Mouse (Mus musculus): Measurements from ENCODE around the gene Gga1. TPM values are rescaled to one million over a fixed set of nuclear protein-coding genes. Genes with fewer than 3 reads are reported as not detected.

The Gga1 gene
- polyA plus RNA-seq, 1 experiment from 2014 or later, result 44.9 TPM

GRCm38 (mm10) chr15:78834233-78835005 lies 42.6 kb upstream of the Gga1 start:
- ATAC-seq (replicated peaks; ENCODE audit: extremely low read depth, insufficient read depth, low FRiP score), result no peak
- WGBS, result 27% methylated on average over 10 of the region's 10 CpGs

DNA sequence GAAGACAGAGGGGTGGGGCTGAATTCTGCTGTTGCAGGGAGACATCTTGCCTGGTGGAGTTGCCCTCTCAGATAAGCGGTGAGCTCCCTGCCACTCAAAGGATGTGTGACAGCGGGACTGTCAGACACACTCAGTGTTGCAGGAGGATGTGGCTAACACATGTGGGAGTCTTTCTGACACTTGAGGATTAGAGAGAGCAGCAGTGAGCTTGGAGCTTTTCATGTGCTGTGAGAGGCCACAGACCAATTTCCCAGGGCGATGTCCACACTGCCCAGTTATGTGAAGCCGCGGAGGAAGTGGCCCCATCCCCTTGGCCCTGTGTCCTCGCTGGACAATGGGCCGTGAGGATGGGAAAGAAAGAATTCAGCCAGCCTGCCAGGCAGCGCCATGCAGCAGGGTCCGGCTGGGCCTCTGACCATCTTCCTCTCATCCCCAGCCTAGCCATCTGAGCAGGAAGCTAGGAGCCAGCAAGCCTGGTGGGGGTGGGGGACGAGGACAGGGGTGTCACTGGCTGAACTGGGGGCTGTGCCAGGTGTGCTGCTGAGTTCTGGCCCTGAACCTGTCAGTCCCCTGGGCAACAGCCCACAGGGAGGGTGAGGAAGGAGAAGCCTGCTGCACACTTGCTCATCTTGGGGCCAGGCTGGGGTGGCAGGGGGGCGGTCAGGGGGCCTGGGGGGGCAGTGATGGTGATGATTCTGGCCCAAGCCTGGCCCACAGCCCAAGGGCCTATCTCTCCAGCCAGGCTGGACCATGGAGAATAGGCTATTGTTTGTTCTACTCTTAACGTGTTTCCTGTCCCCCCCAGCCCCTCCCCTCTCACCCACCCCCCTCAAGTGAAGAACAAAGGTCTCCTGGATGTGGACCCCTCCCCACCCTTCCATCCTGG lies 41.5 kb upstream of the Gga1 start:
- WGBS, result 21% methylated on average over 12 of the region's 12 CpGs
- no peak overlapping the region for H3K4me3 ChIP-seq (ENCODE audit: low read length)
- no peaks in the 10 kb centered on the region for H3K9me3 ChIP-seq (replicated peaks; ENCODE audit: control insufficient read depth, low read length)
- 0 out of 2 replicates have a peak overlapping the region, but pooled peaks have one; percentile 6 for H3K4me2 ChIP-seq (ENCODE audit: low read depth, low read length)
- H3K4me1 ChIP-seq (ENCODE audit: control insufficient read depth, insufficient read depth, low read length), result peaks cover 41% of the 10 kb centered on the region
- no peaks in the 10 kb centered on the region for H3K27me3 ChIP-seq (ENCODE audit: control insufficient read depth, insufficient read depth, low read length)
- no peaks in the 10 kb centered on the region for H3K36me3 ChIP-seq (ENCODE audit: control insufficient read depth, insufficient read depth)
- peak; percentile 37 for ATAC-seq (replicated peaks; ENCODE audit: extremely low read depth, insufficient read depth, low FRiP score)
- H3K27ac ChIP-seq (ENCODE audit: low read length), result peak overlapping the region; percentile 91
- H3K9ac ChIP-seq (ENCODE audit: low read length), result peak overlapping the region; percentile 28

More at GRCm38 (mm10) chr15:78834233-78835005, 42.6 kb upstream of the Gga1 start:
- peaks cover 41% of the 10 kb centered on the region for H3K4me1 ChIP-seq (ENCODE audit: control insufficient read depth, insufficient read depth, low read length)
- H3K9ac ChIP-seq (ENCODE audit: low read length), result peak overlapping the region; percentile 28
- H3K4me3 ChIP-seq (ENCODE audit: low read length), result no peak overlapping the region
- H3K27ac ChIP-seq (ENCODE audit: low read length), result peak overlapping the region; percentile 91
- no peaks in the 10 kb centered on the region for H3K9me3 ChIP-seq (replicated peaks; ENCODE audit: control insufficient read depth, low read length)
- H3K27me3 ChIP-seq (ENCODE audit: control insufficient read depth, insufficient read depth, low read length), result no peaks in the 10 kb centered on the region
- H3K4me2 ChIP-seq (ENCODE audit: low read depth, low read length), result no peak overlapping the region
- no peaks in the 10 kb centered on the region for H3K36me3 ChIP-seq (ENCODE audit: control insufficient read depth, insufficient read depth)

- no peaks in the 10 kb centered on the region for H3K27me3 ChIP-seq (ENCODE audit: control insufficient read depth, insufficient read depth, low read length)
- no peaks in the 10 kb centered on the region for H3K36me3 ChIP-seq (ENCODE audit: control insufficient read depth, insufficient read depth)
- peaks cover 39% of the 10 kb centered on the region for H3K4me1 ChIP-seq (ENCODE audit: control insufficient read depth, insufficient read depth, low read length)
- H3K4me3 ChIP-seq (ENCODE audit: low read length), result no peak overlapping the region
- H3K27ac ChIP-seq (ENCODE audit: low read length), result peak overlapping the region; percentile 91
- ATAC-seq (replicated peaks; ENCODE audit: extremely low read depth, insufficient read depth, low FRiP score), result peak; percentile 52
- 35% methylated on average over 8 of the region's 8 CpGs for WGBS
- H3K9ac ChIP-seq (ENCODE audit: low read length), result 0 out of 2 replicates have a peak overlapping the region, but pooled peaks have one; percentile 10
- H3K4me2 ChIP-seq (ENCODE audit: low read depth, low read length), result no peak overlapping the region
- no peaks in the 10 kb centered on the region for H3K9me3 ChIP-seq (replicated peaks; ENCODE audit: control insufficient read depth, low read length)
These were observed 40.8 kb upstream of the Gga1 start for GRCm38 (mm10) chr15:78836086-78836621.

DNA sequence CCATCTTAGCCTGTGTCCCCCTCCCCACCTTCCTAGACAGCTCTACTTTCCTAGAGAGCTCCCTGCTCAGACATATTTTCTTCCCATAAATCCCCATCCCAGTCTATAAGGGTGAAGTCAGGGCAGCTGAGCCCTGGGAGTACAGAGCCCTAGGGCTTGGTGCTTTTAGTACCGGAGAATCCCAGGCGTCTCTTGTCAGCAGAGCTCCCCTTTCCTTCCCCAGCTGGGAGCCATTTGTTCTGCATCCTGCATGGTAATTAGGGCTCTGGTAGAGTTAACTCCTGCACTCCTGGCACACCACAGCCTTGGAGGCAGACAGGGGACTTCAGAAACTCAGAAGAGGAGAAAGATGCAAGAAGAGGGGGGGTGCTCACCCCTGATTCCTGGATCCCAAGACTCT lies 37.2 kb upstream of the Gga1 start:
- Histone ChIP-seq H3K9ac (ENCODE audit: low read length) (no peak overlapping the region), H3K27me3 (ENCODE audit: control insufficient read depth, insufficient read depth, low read length) (no peaks in the 10 kb centered on the region), H3K36me3 (ENCODE audit: control insufficient read depth, insufficient read depth) (no peaks in the 10 kb centered on the region), H3K9me3 (replicated peaks; ENCODE audit: control insufficient read depth, low read length) (no peaks in the 10 kb centered on the region), H3K27ac (ENCODE audit: low read length) (no peak overlapping the region), H3K4me2 (ENCODE audit: low read depth, low read length) (no peak overlapping the region), H3K4me1 (ENCODE audit: control insufficient read depth, insufficient read depth, low read length) (peaks cover 20% of the 10 kb centered on the region), H3K4me3 (ENCODE audit: low read length) (no peak overlapping the region)
- 19% methylated on average over 2 of the region's 2 CpGs for WGBS
- no peak for ATAC-seq (replicated peaks; ENCODE audit: extremely low read depth, insufficient read depth, low FRiP score)

DNA sequence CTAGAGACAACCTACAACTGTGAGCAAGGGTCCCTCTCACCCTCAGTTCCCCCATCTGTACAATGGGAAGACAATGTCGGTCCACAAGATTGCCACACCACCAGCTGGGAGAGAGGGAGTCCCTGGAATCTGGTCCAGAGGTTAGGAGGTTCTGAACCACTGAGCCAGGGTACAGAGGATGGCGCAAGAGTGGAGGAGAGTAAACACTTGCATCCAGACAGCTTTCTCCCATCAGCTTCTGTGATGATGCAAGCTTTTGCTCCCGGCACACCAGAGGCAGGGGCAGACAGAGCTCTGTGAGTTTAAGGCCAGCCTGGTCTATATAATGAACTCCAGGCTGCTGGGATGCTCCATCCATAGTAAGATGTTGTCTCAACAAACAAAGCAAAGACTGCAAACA lies 36.7 kb upstream of the Gga1 start:
- 66% methylated on average over 3 of the region's 3 CpGs for WGBS
- Histone ChIP-seq H3K4me2 (ENCODE audit: low read depth, low read length) (no peak overlapping the region), H3K27me3 (ENCODE audit: control insufficient read depth, insufficient read depth, low read length) (no peaks in the 10 kb centered on the region), H3K4me3 (ENCODE audit: low read length) (no peak overlapping the region), H3K9me3 (replicated peaks; ENCODE audit: control insufficient read depth, low read length) (no peaks in the 10 kb centered on the region), H3K36me3 (ENCODE audit: control insufficient read depth, insufficient read depth) (no peaks in the 10 kb centered on the region), H3K9ac (ENCODE audit: low read length) (no peak overlapping the region), H3K27ac (ENCODE audit: low read length) (no peak overlapping the region), H3K4me1 (ENCODE audit: control insufficient read depth, insufficient read depth, low read length) (peaks cover 20% of the 10 kb centered on the region)
- no peak for ATAC-seq (replicated peaks; ENCODE audit: extremely low read depth, insufficient read depth, low FRiP score)

DNA sequence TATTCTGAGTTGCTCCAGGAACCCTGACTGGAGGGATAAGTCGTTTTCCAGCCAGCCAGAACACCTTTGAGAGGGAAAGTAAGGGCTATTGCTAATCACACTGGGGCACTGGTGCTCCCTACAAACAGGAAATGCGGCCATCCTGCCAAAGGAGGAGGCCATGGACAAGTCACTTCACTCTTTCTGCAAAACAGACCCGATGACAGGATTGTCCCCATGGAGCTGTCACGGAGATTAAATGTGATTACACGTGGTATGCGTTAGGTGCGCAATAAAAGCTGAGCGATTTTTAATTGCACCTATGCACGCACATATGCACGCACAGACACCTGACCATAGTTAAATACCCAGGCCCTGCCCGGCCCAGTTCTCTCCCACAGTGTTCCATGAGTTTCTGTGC lies 36.2 kb upstream of the Gga1 start:
- Histone ChIP-seq H3K9ac (ENCODE audit: low read length) (no peak overlapping the region), H3K4me1 (ENCODE audit: control insufficient read depth, insufficient read depth, low read length) (peaks cover 20% of the 10 kb centered on the region), H3K9me3 (replicated peaks; ENCODE audit: control insufficient read depth, low read length) (no peaks in the 10 kb centered on the region), H3K36me3 (ENCODE audit: control insufficient read depth, insufficient read depth) (no peaks in the 10 kb centered on the region), H3K27ac (ENCODE audit: low read length) (no peak overlapping the region), H3K4me3 (ENCODE audit: low read length) (no peak overlapping the region), H3K4me2 (ENCODE audit: low read depth, low read length) (no peak overlapping the region), H3K27me3 (ENCODE audit: control insufficient read depth, insufficient read depth, low read length) (no peaks in the 10 kb centered on the region)
- WGBS, result 63% methylated on average over 11 of the region's 11 CpGs
- no peak for ATAC-seq (replicated peaks; ENCODE audit: extremely low read depth, insufficient read depth, low FRiP score)

DNA sequence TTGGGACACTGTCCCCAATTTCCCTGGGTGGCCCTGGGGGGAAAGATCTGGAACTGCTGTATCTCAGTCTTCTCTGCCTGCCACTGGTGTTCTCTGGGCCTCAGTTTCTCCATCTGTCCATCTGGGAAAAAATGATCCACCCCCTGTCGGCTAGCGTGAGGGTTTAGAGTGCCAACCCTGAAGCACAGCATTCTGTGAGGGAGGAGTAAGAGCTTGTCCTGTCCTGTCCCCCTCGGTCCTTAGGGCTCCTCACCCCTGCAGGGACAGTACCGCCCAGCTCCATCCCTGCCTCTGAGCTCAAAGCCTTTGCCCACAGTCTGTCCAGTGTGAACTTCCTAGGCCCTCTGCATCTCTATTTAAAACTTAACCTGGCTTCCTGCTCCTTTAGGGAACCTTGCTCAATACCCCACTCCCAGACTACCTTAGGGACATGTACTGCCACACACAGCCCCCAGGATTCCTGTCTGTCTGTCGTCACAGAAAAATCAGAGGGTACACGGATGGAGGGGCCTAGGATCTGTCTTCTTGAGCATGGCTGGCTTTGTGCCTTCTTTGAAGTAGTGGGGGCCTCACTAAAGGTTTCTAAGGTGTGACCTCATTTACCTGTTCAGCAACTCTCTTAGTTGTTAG lies 35.7 kb upstream of the Gga1 start:
- Histone ChIP-seq H3K4me1 (ENCODE audit: control insufficient read depth, insufficient read depth, low read length) (peaks cover 17% of the 10 kb centered on the region), H3K27ac (ENCODE audit: low read length) (no peak overlapping the region), H3K27me3 (ENCODE audit: control insufficient read depth, insufficient read depth, low read length) (no peaks in the 10 kb centered on the region), H3K9ac (ENCODE audit: low read length) (no peak overlapping the region; the same call in 1 of the 2 replicates), H3K4me3 (ENCODE audit: low read length) (no peak overlapping the region), H3K9me3 (replicated peaks; ENCODE audit: control insufficient read depth, low read length) (no peaks in the 10 kb centered on the region), H3K36me3 (ENCODE audit: control insufficient read depth, insufficient read depth) (no peaks in the 10 kb centered on the region), H3K4me2 (ENCODE audit: low read depth, low read length) (no peak overlapping the region)
- no peak for ATAC-seq (replicated peaks; ENCODE audit: extremely low read depth, insufficient read depth, low FRiP score)
- WGBS, result 67% methylated on average over 6 of the region's 6 CpGs

DNA sequence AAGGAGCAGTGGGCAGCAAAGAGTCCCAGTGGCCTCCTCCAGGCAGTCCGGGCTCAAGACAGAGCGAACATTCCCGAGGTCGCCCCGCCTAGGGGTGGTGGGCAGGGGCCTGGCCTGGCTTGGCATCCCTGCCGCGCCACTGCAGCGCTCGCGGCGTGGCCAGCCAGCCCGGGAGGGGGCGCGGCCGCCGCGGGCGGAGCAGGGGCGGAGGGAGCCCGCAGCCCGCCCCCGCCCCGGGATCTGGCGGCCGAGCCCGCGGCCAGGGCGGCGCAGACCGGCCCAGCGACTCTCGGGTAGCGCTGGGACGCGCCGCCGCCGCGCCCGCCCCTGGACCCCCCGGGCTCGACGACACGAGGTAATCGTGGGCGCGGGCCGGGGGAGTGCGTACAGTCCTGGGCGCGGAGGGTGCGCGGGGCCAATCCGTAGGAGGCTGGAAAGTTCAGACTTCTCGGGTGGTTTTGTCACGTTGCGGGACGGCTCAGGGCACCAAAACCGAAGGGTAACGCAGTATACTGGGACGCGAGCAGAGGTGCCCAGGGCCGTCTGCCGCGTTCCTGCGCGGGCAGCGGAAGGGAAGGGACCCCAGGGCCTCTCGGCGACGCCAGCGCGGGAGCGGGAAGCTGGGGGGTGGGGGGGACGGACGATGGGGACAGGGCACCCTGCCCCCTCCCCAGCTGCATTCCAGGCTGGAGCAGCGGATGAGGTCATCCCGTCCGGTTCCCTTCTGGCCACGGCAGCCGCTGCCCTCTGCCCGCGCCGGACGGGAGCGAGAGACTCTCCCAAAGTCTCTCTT lies 34.4 kb upstream of the Gga1 start, which contains the start of gene Cdc42ep1:
Gene Cdc42ep1, plus strand, starts transcription at position 254 of the 793 bp plus-strand sequence.
- H3K9ac ChIP-seq (ENCODE audit: low read length), result peak within 1 kb of the TSS; percentile 85
- peaks cover 18% of the 10 kb centered on the region for H3K4me1 ChIP-seq (ENCODE audit: control insufficient read depth, insufficient read depth, low read length)
- peak within 1 kb of the TSS; percentile 71 for H3K4me2 ChIP-seq (ENCODE audit: low read depth, low read length)
- no peaks in the 10 kb centered on the region for H3K27me3 ChIP-seq (ENCODE audit: control insufficient read depth, insufficient read depth, low read length)
- ATAC-seq (replicated peaks; ENCODE audit: extremely low read depth, insufficient read depth, low FRiP score), result peak; percentile 87
- under 1% methylated on average over 74 of the region's 86 CpGs for WGBS
- H3K36me3 ChIP-seq (ENCODE audit: control insufficient read depth, insufficient read depth), result no peaks in the 10 kb centered on the region
- peak within 1 kb of the TSS; percentile 67 for H3K4me3 ChIP-seq (ENCODE audit: low read length)
- H3K27ac ChIP-seq (ENCODE audit: low read length), result peak within 1 kb of the TSS; percentile 94
- no peaks in the 10 kb centered on the region for H3K9me3 ChIP-seq (replicated peaks; ENCODE audit: control insufficient read depth, low read length)

Measured in heart, embryonic 16.5 days (tissue).